Mouse (Mus musculus): ENCODE measurements around the gene Focad.

DNA sequence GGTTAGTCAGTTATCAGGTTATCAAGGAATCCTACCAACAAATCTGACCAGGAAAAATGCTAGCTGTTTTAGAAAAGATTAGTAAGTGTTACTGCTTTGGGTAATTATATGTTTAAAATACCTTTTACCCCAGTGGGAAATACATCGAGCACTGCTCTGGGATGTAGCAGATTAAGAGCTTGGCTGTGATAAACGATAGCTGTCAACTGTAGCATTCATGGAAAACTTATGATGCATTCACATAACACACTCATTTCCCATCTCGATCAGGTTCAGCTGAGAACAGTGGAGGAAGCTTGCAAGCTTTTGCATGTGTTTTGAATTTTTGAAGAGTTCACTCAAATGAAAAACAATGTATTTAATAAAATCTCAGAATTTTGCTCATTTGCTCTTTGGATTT is 14.2 kb downstream of the Focad start:
- TF ChIP-seq CTCF (IDR thresholded peaks at IDR 0.05; ENCODE audit: borderline replicate concordance, insufficient read depth, low read depth, low read length) (no peak), POLR2A (IDR thresholded peaks at IDR 0.05; ENCODE audit: borderline replicate concordance, insufficient read depth, low read length) (no peak)

Data from cerebellum, adult 2 months (tissue).